Mouse (Mus musculus) bone marrow macrophage, adult 2 months (primary cell): ENCODE results near the gene Kif3a.

ENCODE experiments used
- CTCF ChIP-seq: IDR thresholded peaks from 2 replicates; pipeline ENCODE4 v1.5.1; 2012; ENCODE audit warnings: low read depth, mild to moderate bottlenecking, low read length, moderate library complexity
- POLR2A ChIP-seq: IDR thresholded peaks from 2 replicates; pipeline ENCODE4 v1.6.1; 2012; ENCODE audit warnings: mild to moderate bottlenecking, low read depth, low read length, borderline replicate concordance

DNA sequence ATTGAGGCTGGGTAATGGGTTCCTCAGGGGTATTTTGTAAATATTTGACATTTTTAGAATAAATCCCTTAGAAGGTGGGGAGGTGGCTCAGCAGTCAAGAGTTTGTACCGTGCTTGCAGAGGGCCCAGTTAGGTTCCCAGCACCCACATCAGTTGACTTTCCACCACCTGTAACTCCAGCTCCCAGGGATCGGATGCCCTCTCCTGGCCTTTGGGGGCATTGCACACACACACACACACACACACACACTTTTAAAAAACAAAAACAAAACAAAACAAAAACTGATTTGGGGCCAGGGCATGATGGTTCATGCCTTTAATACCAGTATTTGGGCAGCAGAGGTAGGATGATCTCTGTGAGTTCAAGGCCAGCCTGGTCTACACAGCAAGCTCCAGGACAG, 56.9 kb downstream of the Kif3a start:
- TF ChIP-seq POLR2A, result no peak
- TF ChIP-seq CTCF, result no peak
